Mouse (Mus musculus) stomach, embryonic 14.5 days (tissue): ENCODE measurements around the gene Bhlhe41. TPM values are rescaled to one million over a fixed set of nuclear protein-coding genes. Genes with fewer than 3 reads are reported as not detected.

Source experiments
- ATAC-seq: fragments of 200-750 bp; cut with Nextera tagmentation; 2 replicates; pipeline ENCODE4 v1.8.0; 2017; ENCODE audit warnings: low read depth, moderate TSS enrichment; ENCODE audit not compliant: insufficient number of reproducible peaks, insufficient read depth, low FRiP score
- H3K27ac ChIP-seq: fragments of 300-500 bp; sonication (generic); 2 replicates; pipeline ENCODE4 v1.5.1; 2014; ENCODE audit warnings: mild to moderate bottlenecking, low read length, moderate library complexity, mixed read lengths
- H3K27me3 ChIP-seq: fragments of 300-500 bp; sonication (generic); 2 replicates; pipeline ENCODE4 v1.6.1; 2014; ENCODE audit warnings: low read length, control low read depth, mixed read lengths; ENCODE audit not compliant: control insufficient read depth, insufficient read depth
- H3K36me3 ChIP-seq: fragments of 300-500 bp; sonication (generic); 2 replicates; pipeline ENCODE4 v1.6.1; 2014; ENCODE audit warnings: mild to moderate bottlenecking, control low read depth, low read length, moderate library complexity, mixed read lengths; ENCODE audit not compliant: control insufficient read depth, insufficient read depth
- H3K4me1 ChIP-seq: fragments of 300-500 bp; sonication (generic); 2 replicates; pipeline ENCODE4 v1.6.1; 2014; ENCODE audit warnings: low read length, control low read depth, mixed read lengths; ENCODE audit not compliant: control insufficient read depth, insufficient read depth
- H3K4me2 ChIP-seq: fragments of 300-500 bp; sonication (generic); replicated peaks from 2 replicates; pipeline ENCODE4 v1.6.1; 2014; ENCODE audit warnings: low read depth, low read length, control low read depth
- H3K4me3 ChIP-seq: fragments of 300-500 bp; sonication (generic); 2 replicates; pipeline ENCODE4 v1.5.1; 2014; ENCODE audit warnings: low read depth, low read length, control low read depth
- H3K9ac ChIP-seq: fragments of 300-500 bp; sonication (generic); replicated peaks from 2 replicates; pipeline ENCODE4 v1.6.1; 2014; ENCODE audit warnings: low read depth, mild to moderate bottlenecking, control low read depth, low read length, moderate library complexity, mixed read lengths
- H3K9me3 ChIP-seq: fragments of 300-500 bp; sonication (generic); 2 replicates; pipeline ENCODE4 v1.6.1; 2016; ENCODE audit warnings: low read depth, low read length, control low read depth; ENCODE audit not compliant: control insufficient read depth
- WGBS: fragments of 180-500 bp; shearing (Covaris S2); extraction: QIAGEN DNeasy Blood & Tissue Kit; methylation state at CpG from one replicate; pipeline ENCODE4 v1.1.7; 2014; 5-methylcytosine and 5-hydroxymethylcytosine counted together
- polyA plus RNA-seq: library from polyadenylated mRNA; unstranded; fragments of >200 nt; fragmentation: Nextera tagmentation; extraction: Ambion mirVana; gene quantifications from 2 replicates; pipeline ENCODE4 v1.2.1, GENCODE M21; 2014

Bhlhe41 gene
- polyA plus RNA-seq, 1 experiment from 2014 or later: 1.6 TPM

- ATAC-seq: no peak
- Histone ChIP-seq H3K9me3 (no peaks in the 10 kb centered on the region), H3K4me1 (no peaks in the 10 kb centered on the region), H3K27ac (no peak overlapping the region), H3K9ac (no peak overlapping the region), H3K36me3 (no peaks in the 10 kb centered on the region), H3K4me2 (no peak overlapping the region), H3K27me3 (no peaks in the 10 kb centered on the region), H3K4me3 (no peak overlapping the region)
- WGBS: 79% methylated on average over 13 of the region's 13 CpGs
These were observed 28.1 kb upstream of the Bhlhe41 start for GRCm38 (mm10) chr6:145893366-145894021.

GRCm38 (mm10) chr6:145892381-145893265 is 27.3 kb upstream of the Bhlhe41 start:
- no peak for ATAC-seq
- no peak overlapping the region for H3K4me2 ChIP-seq
- no peak overlapping the region for H3K4me3 ChIP-seq
- no peaks in the 10 kb centered on the region for H3K9me3 ChIP-seq
- H3K27me3 ChIP-seq: no peaks in the 10 kb centered on the region
- no peaks in the 10 kb centered on the region for H3K4me1 ChIP-seq
- no peak overlapping the region for H3K9ac ChIP-seq
- H3K36me3 ChIP-seq: no peaks in the 10 kb centered on the region
- WGBS: 91% methylated on average over 20 of the region's 20 CpGs
- no peak overlapping the region for H3K27ac ChIP-seq

GRCm38 (mm10) chr6:145891951-145892350 is 26.6 kb upstream of the Bhlhe41 start:
- Histone ChIP-seq H3K36me3 (no peaks in the 10 kb centered on the region), H3K27ac (no peak overlapping the region), H3K9ac (no peak overlapping the region), H3K4me1 (no peaks in the 10 kb centered on the region), H3K4me3 (no peak overlapping the region), H3K9me3 (no peaks in the 10 kb centered on the region), H3K4me2 (no peak overlapping the region), H3K27me3 (no peaks in the 10 kb centered on the region)
- no peak for ATAC-seq
- 79% methylated on average over 11 of the region's 11 CpGs for WGBS

GRCm38 (mm10) chr6:145887719-145888118 is 22.4 kb upstream of the Bhlhe41 start:
- no peak for ATAC-seq
- H3K4me2 ChIP-seq: no peak overlapping the region
- H3K4me1 ChIP-seq: no peaks in the 10 kb centered on the region
- no peak overlapping the region for H3K27ac ChIP-seq
- H3K36me3 ChIP-seq: no peaks in the 10 kb centered on the region
- H3K4me3 ChIP-seq: no peak overlapping the region
- WGBS: 80% methylated on average over 6 of the region's 6 CpGs
- no peaks in the 10 kb centered on the region for H3K27me3 ChIP-seq
- no peak overlapping the region for H3K9ac ChIP-seq
- no peaks in the 10 kb centered on the region for H3K9me3 ChIP-seq

- 71% methylated on average over 8 of the region's 8 CpGs for WGBS
- Histone ChIP-seq H3K4me2 (no peak overlapping the region), H3K9me3 (no peaks in the 10 kb centered on the region), H3K27ac (no peak overlapping the region), H3K4me1 (no peaks in the 10 kb centered on the region), H3K36me3 (no peaks in the 10 kb centered on the region), H3K9ac (no peak overlapping the region), H3K4me3 (no peak overlapping the region), H3K27me3 (no peaks in the 10 kb centered on the region)
- no peak for ATAC-seq
These were observed 20.9 kb upstream of the Bhlhe41 start for GRCm38 (mm10) chr6:145886277-145886676.

DNA sequence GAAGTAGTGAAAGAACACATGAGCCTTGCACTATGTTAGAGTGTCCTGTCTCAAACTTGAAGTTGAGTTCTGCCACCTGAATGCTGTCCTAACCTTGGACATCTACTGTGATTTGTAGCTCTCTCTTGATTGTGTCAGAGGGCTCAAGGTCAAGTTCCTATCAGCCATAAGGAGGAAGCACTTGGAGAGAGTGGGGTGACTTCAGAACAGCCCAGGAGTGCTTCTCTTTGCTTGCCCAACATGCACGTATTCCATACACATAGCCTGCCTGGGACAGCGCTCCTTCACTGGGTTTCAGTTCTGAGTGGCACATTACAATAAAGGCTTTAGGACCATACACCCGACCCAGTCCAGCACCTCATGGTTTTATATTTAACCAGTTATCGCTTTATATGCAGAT is 19.7 kb upstream of the Bhlhe41 start:
- WGBS: 76% methylated on average over 4 of the region's 4 CpGs
- Histone ChIP-seq H3K4me3 (no peak overlapping the region), H3K36me3 (no peaks in the 10 kb centered on the region), H3K4me1 (no peaks in the 10 kb centered on the region), H3K27me3 (no peaks in the 10 kb centered on the region), H3K9me3 (no peaks in the 10 kb centered on the region), H3K27ac (no peak overlapping the region), H3K4me2 (no peak overlapping the region), H3K9ac (no peak overlapping the region)
- ATAC-seq: no peak

DNA sequence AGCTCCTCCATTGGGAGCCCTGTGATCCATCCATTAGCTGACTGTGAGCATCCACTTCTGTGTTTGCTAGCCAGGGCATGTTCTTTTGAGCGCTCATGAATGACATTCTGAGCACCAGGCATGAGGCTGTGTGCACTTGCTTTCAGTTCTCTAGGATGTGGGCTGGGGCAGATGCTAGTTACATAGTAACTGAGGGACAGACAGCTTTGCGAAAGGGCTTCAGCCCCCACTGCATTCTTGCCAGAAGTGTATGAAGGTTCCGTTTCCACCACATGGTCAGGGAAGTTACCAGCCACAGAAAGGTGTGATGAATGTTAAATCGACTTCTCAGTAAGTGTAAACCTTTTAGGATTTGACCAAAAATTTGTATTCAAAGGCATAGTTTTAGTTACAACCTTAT is 18.3 kb upstream of the Bhlhe41 start:
- Histone ChIP-seq H3K4me1 (no peaks in the 10 kb centered on the region), H3K36me3 (no peaks in the 10 kb centered on the region), H3K27ac (no peak overlapping the region), H3K9me3 (no peaks in the 10 kb centered on the region), H3K4me3 (no peak overlapping the region), H3K9ac (no peak overlapping the region), H3K4me2 (no peak overlapping the region), H3K27me3 (no peaks in the 10 kb centered on the region)
- WGBS: 74% methylated on average over 4 of the region's 4 CpGs
- ATAC-seq: no peak

- 78% methylated on average over 1 of the region's 1 CpGs for WGBS
- no peak overlapping the region for H3K4me2 ChIP-seq
- ATAC-seq: no peak
- no peak overlapping the region for H3K27ac ChIP-seq
- H3K9me3 ChIP-seq: no peaks in the 10 kb centered on the region
- no peak overlapping the region for H3K4me3 ChIP-seq
- no peaks in the 10 kb centered on the region for H3K27me3 ChIP-seq
- H3K9ac ChIP-seq: no peak overlapping the region
- no peaks in the 10 kb centered on the region for H3K36me3 ChIP-seq
- H3K4me1 ChIP-seq: no peaks in the 10 kb centered on the region
These were observed 17.7 kb upstream of the Bhlhe41 start for GRCm38 (mm10) chr6:145883010-145883409.
